Mouse (Mus musculus): Measurements from ENCODE around the gene Irs2. TPM values are rescaled to one million over a fixed set of nuclear protein-coding genes. Genes with fewer than 3 reads are reported as not detected.

Gene Irs2
- polyA plus RNA-seq, 1 experiment from 2014 or later = 6.9 TPM

DNA sequence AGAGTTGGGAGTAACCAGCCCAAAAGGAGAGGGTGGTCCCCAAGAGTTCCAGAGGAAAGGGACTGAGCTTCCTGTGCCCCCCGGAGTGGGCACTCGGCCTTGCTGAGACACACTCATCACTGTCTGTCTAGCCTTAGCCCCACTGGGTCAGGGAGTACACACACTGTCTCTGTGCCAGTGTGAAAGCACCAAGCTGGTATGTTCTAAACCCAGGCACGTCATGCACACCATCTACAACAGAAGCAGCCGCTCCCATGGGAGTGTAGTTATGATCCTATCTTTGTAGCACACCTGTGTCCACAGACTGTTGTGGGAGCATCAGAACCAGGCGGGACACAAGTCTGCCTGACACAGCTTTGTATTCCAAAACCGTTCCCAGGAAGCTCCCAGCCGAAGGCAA, 31.8 kb upstream of the Irs2 start:
- WGBS = 83% methylated on average over 7 of the region's 7 CpGs
- H3K27ac ChIP-seq (ENCODE audit: low read depth, low read length) = no peak overlapping the region
- H3K4me1 ChIP-seq (ENCODE audit: control insufficient read depth, insufficient read depth, low read length) = peaks cover 6% of the 10 kb centered on the region; the same call in 1 of the 2 replicates
- no peak for ATAC-seq (ENCODE audit: insufficient read depth, low FRiP score, low TSS enrichment)
- H3K9me3 ChIP-seq (ENCODE audit: control insufficient read depth, low read length) = no peaks in the 10 kb centered on the region
- no peaks in the 10 kb centered on the region for H3K36me3 ChIP-seq (ENCODE audit: control insufficient read depth, insufficient read depth, low read length)
- no peak overlapping the region for H3K4me3 ChIP-seq (ENCODE audit: low read depth, low read length)
- H3K4me2 ChIP-seq (ENCODE audit: low read depth) = no peak overlapping the region
- no peak overlapping the region for H3K9ac ChIP-seq (ENCODE audit: low read length)
- H3K27me3 ChIP-seq (ENCODE audit: control insufficient read depth, insufficient read depth, low read length) = no peaks in the 10 kb centered on the region
- DNase-seq (ENCODE audit: low spot score) = no peak

- no peak overlapping the region for H3K9ac ChIP-seq (ENCODE audit: low read length)
- no peak overlapping the region for H3K27ac ChIP-seq (ENCODE audit: low read depth, low read length)
- no peak for DNase-seq (ENCODE audit: low spot score)
- peaks cover 6% of the 10 kb centered on the region; the same call in 1 of the 2 replicates for H3K4me1 ChIP-seq (ENCODE audit: control insufficient read depth, insufficient read depth, low read length)
- no peaks in the 10 kb centered on the region for H3K9me3 ChIP-seq (ENCODE audit: control insufficient read depth, low read length)
- no peak for ATAC-seq (ENCODE audit: insufficient read depth, low FRiP score, low TSS enrichment)
- H3K4me2 ChIP-seq (ENCODE audit: low read depth) = no peak overlapping the region
- 85% methylated on average over 5 of the region's 5 CpGs for WGBS
- H3K4me3 ChIP-seq (ENCODE audit: low read depth, low read length) = no peak overlapping the region
- H3K36me3 ChIP-seq (ENCODE audit: control insufficient read depth, insufficient read depth, low read length) = no peaks in the 10 kb centered on the region
- H3K27me3 ChIP-seq (ENCODE audit: control insufficient read depth, insufficient read depth, low read length) = no peaks in the 10 kb centered on the region
Measured at GRCm38 (mm10) chr8:11038788-11039187, 30.5 kb upstream of the Irs2 start.

GRCm38 (mm10) chr8:11038367-11038766, 30.1 kb upstream of the Irs2 start:
- Histone ChIP-seq H3K4me2 (ENCODE audit: low read depth) (no peak overlapping the region), H3K9me3 (ENCODE audit: control insufficient read depth, low read length) (no peaks in the 10 kb centered on the region), H3K9ac (ENCODE audit: low read length) (no peak overlapping the region), H3K27me3 (ENCODE audit: control insufficient read depth, insufficient read depth, low read length) (no peaks in the 10 kb centered on the region), H3K4me1 (ENCODE audit: control insufficient read depth, insufficient read depth, low read length) (peaks cover 6% of the 10 kb centered on the region; the same call in 1 of the 2 replicates), H3K4me3 (ENCODE audit: low read depth, low read length) (no peak overlapping the region), H3K36me3 (ENCODE audit: control insufficient read depth, insufficient read depth, low read length) (no peaks in the 10 kb centered on the region), H3K27ac (ENCODE audit: low read depth, low read length) (no peak overlapping the region)
- ATAC-seq (ENCODE audit: insufficient read depth, low FRiP score, low TSS enrichment) (no peak), DNase-seq (ENCODE audit: low spot score) (no peak)
- WGBS = 87% methylated on average over 5 of the region's 5 CpGs

- H3K9ac ChIP-seq (ENCODE audit: low read length) = no peak overlapping the region
- H3K27me3 ChIP-seq (ENCODE audit: control insufficient read depth, insufficient read depth, low read length) = no peaks in the 10 kb centered on the region
- H3K27ac ChIP-seq (ENCODE audit: low read depth, low read length) = no peak overlapping the region
- H3K36me3 ChIP-seq (ENCODE audit: control insufficient read depth, insufficient read depth, low read length) = no peaks in the 10 kb centered on the region
- DNase-seq (ENCODE audit: low spot score) (no peak), ATAC-seq (ENCODE audit: insufficient read depth, low FRiP score, low TSS enrichment) (no peak)
- H3K9me3 ChIP-seq (ENCODE audit: control insufficient read depth, low read length) = no peaks in the 10 kb centered on the region
- H3K4me1 ChIP-seq (ENCODE audit: control insufficient read depth, insufficient read depth, low read length) = peaks cover 6% of the 10 kb centered on the region; the same call in 1 of the 2 replicates
- no peak overlapping the region for H3K4me3 ChIP-seq (ENCODE audit: low read depth, low read length)
- 92% methylated on average over 3 of the region's 3 CpGs for WGBS
- H3K4me2 ChIP-seq (ENCODE audit: low read depth) = no peak overlapping the region
Measured at GRCm38 (mm10) chr8:11036790-11037189, 28.5 kb upstream of the Irs2 start.

DNA sequence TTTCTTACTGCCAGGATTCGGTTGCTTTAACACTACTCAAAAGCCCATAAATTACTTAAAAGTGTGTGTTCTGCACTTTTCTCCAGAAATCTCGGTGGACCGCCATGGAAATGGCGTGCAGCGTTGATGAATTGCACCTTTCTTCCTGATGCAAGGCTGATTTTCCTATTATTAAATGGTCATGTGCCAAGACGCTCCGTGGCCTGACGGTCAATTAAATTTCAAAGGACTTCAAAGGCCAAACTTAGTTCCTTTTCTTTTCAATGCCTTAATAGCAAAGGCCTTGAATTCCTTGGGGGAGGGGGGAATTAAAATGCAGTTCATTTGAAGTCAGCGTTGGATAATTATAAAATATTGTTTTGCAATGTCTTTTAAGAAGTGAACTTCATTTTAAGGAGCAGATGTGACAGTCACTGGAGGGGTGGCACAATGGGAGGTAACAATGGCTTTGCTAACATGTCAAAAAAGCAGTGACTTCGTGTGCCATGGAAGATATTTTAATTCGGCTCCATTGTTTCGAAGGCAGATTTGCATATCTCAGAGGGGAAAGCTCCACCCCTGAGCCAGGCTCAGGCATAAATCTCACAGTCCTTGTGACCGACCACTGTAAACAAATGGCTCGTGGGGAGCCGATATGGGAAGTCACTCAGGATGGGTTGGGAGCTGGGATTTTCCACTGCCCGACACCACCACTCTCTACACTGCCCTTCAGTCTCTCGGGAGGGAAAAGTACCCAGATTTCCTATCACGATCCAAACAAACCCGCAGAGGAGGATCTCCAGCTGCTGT, 27.6 kb upstream of the Irs2 start:
- H3K9ac ChIP-seq (ENCODE audit: low read length) = no peak overlapping the region
- peak; percentile 45 for DNase-seq (ENCODE audit: low spot score)
- no peaks in the 10 kb centered on the region for H3K9me3 ChIP-seq (ENCODE audit: control insufficient read depth, low read length)
- peaks cover 6% of the 10 kb centered on the region; the same call in 1 of the 2 replicates for H3K4me1 ChIP-seq (ENCODE audit: control insufficient read depth, insufficient read depth, low read length)
- ATAC-seq (ENCODE audit: insufficient read depth, low FRiP score, low TSS enrichment) = peak; percentile 85
- 0 out of 2 replicates have a peak overlapping the region, but pooled peaks have one; percentile 20 for H3K27ac ChIP-seq (ENCODE audit: low read depth, low read length)
- no peaks in the 10 kb centered on the region for H3K36me3 ChIP-seq (ENCODE audit: control insufficient read depth, insufficient read depth, low read length)
- H3K27me3 ChIP-seq (ENCODE audit: control insufficient read depth, insufficient read depth, low read length) = no peaks in the 10 kb centered on the region
- peak overlapping the region; percentile 24; the same call in 1 of the 2 replicates for H3K4me2 ChIP-seq (ENCODE audit: low read depth)
- WGBS = 19% methylated on average over 19 of the region's 19 CpGs
- H3K4me3 ChIP-seq (ENCODE audit: low read depth, low read length) = no peak overlapping the region

DNA sequence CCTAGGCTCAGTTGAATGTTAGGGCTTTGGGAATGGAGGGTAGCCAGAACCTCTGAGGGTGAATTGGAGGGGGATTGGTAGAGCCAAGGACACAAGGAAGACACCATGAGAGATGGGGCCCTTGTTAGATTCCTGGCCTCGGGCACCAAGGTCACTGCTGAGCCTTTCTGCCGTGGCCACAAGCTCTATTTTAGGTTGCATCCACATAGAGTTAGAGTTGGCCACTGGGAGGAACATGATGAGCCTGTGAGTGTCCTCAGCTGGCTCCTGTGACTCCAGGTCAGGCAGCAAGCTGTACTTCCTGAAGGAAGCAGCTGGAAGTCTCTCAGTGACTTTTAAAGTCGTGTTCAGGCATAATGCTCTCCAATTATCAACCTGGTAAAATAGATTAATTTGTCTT, 16.6 kb upstream of the Irs2 start:
- Histone ChIP-seq H3K9ac (ENCODE audit: low read length) (no peak overlapping the region), H3K4me3 (ENCODE audit: low read depth, low read length) (no peak overlapping the region), H3K27ac (ENCODE audit: low read depth, low read length) (no peak overlapping the region), H3K36me3 (ENCODE audit: control insufficient read depth, insufficient read depth, low read length) (no peaks in the 10 kb centered on the region), H3K9me3 (ENCODE audit: control insufficient read depth, low read length) (no peaks in the 10 kb centered on the region), H3K4me1 (ENCODE audit: control insufficient read depth, insufficient read depth, low read length) (no peaks in the 10 kb centered on the region), H3K4me2 (ENCODE audit: low read depth) (no peak overlapping the region), H3K27me3 (ENCODE audit: control insufficient read depth, insufficient read depth, low read length) (no peaks in the 10 kb centered on the region)
- ATAC-seq (ENCODE audit: insufficient read depth, low FRiP score, low TSS enrichment) = no peak
- DNase-seq (ENCODE audit: low spot score) = no peak
- WGBS = 74% methylated on average over 3 of the region's 3 CpGs

- 92% methylated on average over 9 of the region's 9 CpGs for WGBS
- no peak for DNase-seq (ENCODE audit: low spot score)
Measured at GRCm38 (mm10) chr8:11020949-11021572, 12.8 kb upstream of the Irs2 start.

GRCm38 (mm10) chr8:11015622-11016021, 7.4 kb upstream of the Irs2 start:
- Histone ChIP-seq H3K9me3 (ENCODE audit: control insufficient read depth, low read length) (no peaks in the 10 kb centered on the region), H3K27me3 (ENCODE audit: control insufficient read depth, insufficient read depth, low read length) (no peaks in the 10 kb centered on the region), H3K36me3 (ENCODE audit: control insufficient read depth, insufficient read depth, low read length) (no peaks in the 10 kb centered on the region), H3K4me1 (ENCODE audit: control insufficient read depth, insufficient read depth, low read length) (0 out of 2 replicates have a peak, but pooled peaks cover 2% of the 10 kb centered on the region), H3K4me3 (ENCODE audit: low read depth, low read length) (no peak overlapping the region), H3K27ac (ENCODE audit: low read depth, low read length) (no peak overlapping the region), H3K9ac (ENCODE audit: low read length) (no peak overlapping the region), H3K4me2 (ENCODE audit: low read depth) (no peak overlapping the region)
- ATAC-seq (ENCODE audit: insufficient read depth, low FRiP score, low TSS enrichment) = no peak
- DNase-seq (ENCODE audit: low spot score) = no peak
- 91% methylated on average over 3 of the region's 3 CpGs for WGBS

More at GRCm38 (mm10) chr8:11020949-11021572, 12.8 kb upstream of the Irs2 start:
- ATAC-seq (ENCODE audit: insufficient read depth, low FRiP score, low TSS enrichment) = no peak
- Histone ChIP-seq H3K36me3 (ENCODE audit: control insufficient read depth, insufficient read depth, low read length) (no peaks in the 10 kb centered on the region), H3K4me3 (ENCODE audit: low read depth, low read length) (no peak overlapping the region), H3K4me2 (ENCODE audit: low read depth) (no peak overlapping the region), H3K9ac (ENCODE audit: low read length) (no peak overlapping the region), H3K4me1 (ENCODE audit: control insufficient read depth, insufficient read depth, low read length) (no peaks in the 10 kb centered on the region), H3K27me3 (ENCODE audit: control insufficient read depth, insufficient read depth, low read length) (no peaks in the 10 kb centered on the region), H3K9me3 (ENCODE audit: control insufficient read depth, low read length) (no peaks in the 10 kb centered on the region), H3K27ac (ENCODE audit: low read depth, low read length) (no peak overlapping the region)
